Mouse (Mus musculus) frontal cortex, postnatal 14 days (tissue): ENCODE data around the gene Nucks1.

Source experiments
- DNase-seq, 2 experiments: peaks; one replicate each; pipeline ENCODE4 v3.0.0; 2022; ENCODE audit warnings: low spot score in 2 of 2

Nucks1 gene

GRCm38 (mm10) chr1:131965818-131966217 lies 55.5 kb downstream of the Nucks1 start:
- DNase-seq: no peak

GRCm38 (mm10) chr1:131967336-131967735 lies 57.0 kb downstream of the Nucks1 start:
- DNase-seq: no peak

- no peak for DNase-seq
Observed at GRCm38 (mm10) chr1:131968556-131968955, 58.2 kb downstream of the Nucks1 start.

GRCm38 (mm10) chr1:131968983-131969382 lies 58.6 kb downstream of the Nucks1 start:
- no peak for DNase-seq

- DNase-seq: no peak
Observed at GRCm38 (mm10) chr1:131969825-131970224, 59.5 kb downstream of the Nucks1 start.

GRCm38 (mm10) chr1:131970322-131970660 lies 60.0 kb downstream of the Nucks1 start:
- no peak for DNase-seq

- no peak for DNase-seq
Observed at GRCm38 (mm10) chr1:131970661-131971520, 60.6 kb downstream of the Nucks1 start.

- no peak for DNase-seq
Observed at GRCm38 (mm10) chr1:131971771-131972497, 61.6 kb downstream of the Nucks1 start.

GRCm38 (mm10) chr1:131972498-131973334 lies 62.4 kb downstream of the Nucks1 start:
- DNase-seq: no peak

- no peak for DNase-seq
Observed at GRCm38 (mm10) chr1:131973991-131974390, 63.7 kb downstream of the Nucks1 start.

- no peak for DNase-seq
Observed at GRCm38 (mm10) chr1:131976886-131977285, 66.6 kb downstream of the Nucks1 start.

GRCm38 (mm10) chr1:131980471-131980870 lies 70.1 kb downstream of the Nucks1 start:
- no peak for DNase-seq

- DNase-seq: peak; percentile 17 to 67
Observed at GRCm38 (mm10) chr1:131981378-131982013, 71.2 kb downstream of the Nucks1 start.

- DNase-seq: peak; percentile 33 to 78
Observed at GRCm38 (mm10) chr1:131982907-131983306, 72.6 kb downstream of the Nucks1 start.

- DNase-seq: no peak
Observed at GRCm38 (mm10) chr1:131983806-131984205, 73.5 kb downstream of the Nucks1 start.
